ENCODE assay signal across 8 mouse cellular contexts in the genomic region with DNA sequence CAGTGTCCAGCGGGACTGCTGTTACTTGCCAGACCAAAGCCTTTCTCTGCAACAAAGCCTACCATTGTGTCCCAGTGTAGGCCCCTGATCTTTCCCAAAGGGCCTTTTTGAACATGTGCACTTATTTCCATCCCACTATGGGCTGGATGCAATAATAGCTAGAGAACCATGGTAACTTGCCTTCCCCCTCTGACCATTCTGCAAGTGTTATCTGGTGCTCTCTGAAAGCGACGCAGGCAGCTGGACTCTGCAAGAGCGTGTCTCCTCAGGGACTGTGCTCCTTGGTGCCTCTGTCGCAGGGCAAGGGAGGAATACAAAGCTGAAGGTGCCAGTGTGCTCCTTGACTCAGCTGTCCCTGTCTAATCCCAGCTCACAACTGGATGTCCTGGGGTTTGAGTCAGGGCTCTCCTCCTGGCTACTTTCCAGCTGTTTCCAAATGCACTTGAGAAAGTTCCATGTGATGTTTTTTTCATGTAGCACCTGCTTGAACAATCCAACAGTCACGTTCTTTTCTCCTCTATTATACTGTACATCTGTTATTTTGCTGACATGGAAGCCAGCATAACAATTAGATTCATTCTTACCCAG.
A peak's percentile ranks its signal among the peaks of the same experiment; 100 is the strongest.
DNase-seq lines count a peak whose midpoint lies in the region; ATAC-seq lines count a peak whose summit lies in the region.

No protein-coding gene starts in this region.

- 66% methylated on average over 6 of the region's 6 CpGs for WGBS in kidney, embryonic 16.5 days
- WGBS in forebrain, embryonic 10.5 days, result 75% methylated on average over 6 of the region's 6 CpGs
- 65% methylated on average over 6 of the region's 6 CpGs for WGBS in intestine, embryonic 15.5 days
- 32% methylated on average over 6 of the region's 6 CpGs for WGBS in neural tube, embryonic 14.5 days
- 68% methylated on average over 6 of the region's 6 CpGs for WGBS in liver, embryonic 12.5 days (ENCODE audit: insufficient replicate concordance)

- peak overlapping the region; percentile 79 for H3K27ac ChIP-seq in kidney, embryonic 16.5 days (ENCODE audit: low read length)
- peak overlapping the region; percentile 77 for H3K27ac ChIP-seq in forebrain, embryonic 10.5 days
- peak overlapping the region; percentile 56 for H3K27ac ChIP-seq in intestine, embryonic 15.5 days
- no peak overlapping the region for H3K27ac ChIP-seq in neural tube, embryonic 14.5 days (ENCODE audit: low read depth, low read length)
- H3K27ac ChIP-seq in liver, embryonic 12.5 days, result no peak overlapping the region

- H3K4me2 ChIP-seq in kidney, embryonic 16.5 days (replicated peaks; ENCODE audit: low read depth, low read length), result no peak overlapping the region
- no peak overlapping the region for H3K4me2 ChIP-seq in intestine, embryonic 15.5 days (replicated peaks)
- no peak overlapping the region for H3K4me2 ChIP-seq in neural tube, embryonic 14.5 days (ENCODE audit: low read depth, low read length)
- no peak overlapping the region for H3K4me2 ChIP-seq in liver, embryonic 12.5 days

- no peak for DNase-seq in kidney, postnatal 25 days
- DNase-seq in forebrain, embryonic 10.5 days (ENCODE audit: extremely low spot score, low spot score), result no peak
- DNase-seq in thymus, postnatal 4 days, result no peak
- no peak for DNase-seq in lung, postnatal 4 days

- H3K9me3 ChIP-seq in kidney, embryonic 16.5 days (ENCODE audit: low read length), result no peaks in the 10 kb centered on the region
- H3K9me3 ChIP-seq in forebrain, embryonic 10.5 days, result no peaks in the 10 kb centered on the region
- H3K9me3 ChIP-seq in intestine, embryonic 15.5 days, result no peaks in the 10 kb centered on the region
- no peaks in the 10 kb centered on the region for H3K9me3 ChIP-seq in neural tube, embryonic 14.5 days (ENCODE audit: control insufficient read depth, low read length)
- H3K9me3 ChIP-seq in liver, embryonic 12.5 days (replicated peaks), result no peaks in the 10 kb centered on the region

- no peak overlapping the region for H3K4me3 ChIP-seq in kidney, embryonic 16.5 days (ENCODE audit: low read length)
- H3K4me3 ChIP-seq in forebrain, embryonic 10.5 days, result no peak overlapping the region
- no peak overlapping the region for H3K4me3 ChIP-seq in intestine, embryonic 15.5 days (replicated peaks)
- H3K4me3 ChIP-seq in neural tube, embryonic 14.5 days (ENCODE audit: low read depth, low read length), result no peak overlapping the region
- H3K4me3 ChIP-seq in liver, embryonic 12.5 days, result no peak overlapping the region

- ATAC-seq in kidney, embryonic 16.5 days (ENCODE audit: low FRiP score, low TSS enrichment), result no peak
- no peak for ATAC-seq in intestine, embryonic 15.5 days
- peak; percentile 34; the same call in 1 of the 2 replicates for ATAC-seq in neural tube, embryonic 14.5 days (ENCODE audit: low read depth)
- no peak for ATAC-seq in liver, embryonic 12.5 days

- H3K4me1 ChIP-seq in kidney, embryonic 16.5 days (ENCODE audit: insufficient read depth, low read length), result peaks cover 12% of the 10 kb centered on the region; the same call in 1 of the 2 replicates
- H3K4me1 ChIP-seq in forebrain, embryonic 10.5 days, result peaks cover 15% of the 10 kb centered on the region
- peaks cover 7% of the 10 kb centered on the region for H3K4me1 ChIP-seq in intestine, embryonic 15.5 days (replicated peaks)
- H3K4me1 ChIP-seq in neural tube, embryonic 14.5 days (ENCODE audit: control insufficient read depth, insufficient read depth, low read length), result peaks cover 6% of the 10 kb centered on the region; the same call in 1 of the 2 replicates
- H3K4me1 ChIP-seq in liver, embryonic 12.5 days, result no peaks in the 10 kb centered on the region

- no peak overlapping the region for H3K9ac ChIP-seq in kidney, embryonic 16.5 days (replicated peaks; ENCODE audit: low read length)
- H3K9ac ChIP-seq in intestine, embryonic 15.5 days, result no peak overlapping the region
- H3K9ac ChIP-seq in neural tube, embryonic 14.5 days (replicated peaks; ENCODE audit: low read depth, low read length), result no peak overlapping the region
- no peak overlapping the region for H3K9ac ChIP-seq in liver, embryonic 12.5 days

- no peaks in the 10 kb centered on the region for H3K36me3 ChIP-seq in kidney, embryonic 16.5 days (ENCODE audit: insufficient read depth, low read length)
- no peaks in the 10 kb centered on the region for H3K36me3 ChIP-seq in forebrain, embryonic 10.5 days (replicated peaks)
- H3K36me3 ChIP-seq in intestine, embryonic 15.5 days, result no peaks in the 10 kb centered on the region
- H3K36me3 ChIP-seq in neural tube, embryonic 14.5 days (ENCODE audit: control insufficient read depth, insufficient read depth, low read length), result no peaks in the 10 kb centered on the region
- H3K36me3 ChIP-seq in liver, embryonic 12.5 days, result no peaks in the 10 kb centered on the region

- H3K27me3 ChIP-seq in kidney, embryonic 16.5 days (ENCODE audit: insufficient read depth, low read length), result no peaks in the 10 kb centered on the region
- H3K27me3 ChIP-seq in forebrain, embryonic 10.5 days (ENCODE audit: poor library complexity, severe bottlenecking), result no peaks in the 10 kb centered on the region
- no peaks in the 10 kb centered on the region for H3K27me3 ChIP-seq in intestine, embryonic 15.5 days (replicated peaks)
- H3K27me3 ChIP-seq in neural tube, embryonic 14.5 days (ENCODE audit: control insufficient read depth, insufficient read depth, low read length), result no peaks in the 10 kb centered on the region
- H3K27me3 ChIP-seq in liver, embryonic 12.5 days (replicated peaks), result no peaks in the 10 kb centered on the region

Comparison
In these comparisons a context has a peak if more than half of its experiments do, and no peak if none do; other contexts are left out.
1. H3K27ac ChIP-seq: peak in kidney, embryonic 16.5 days (single experiment), forebrain, embryonic 10.5 days (single experiment) and intestine, embryonic 15.5 days (single experiment); none in neural tube, embryonic 14.5 days (single experiment) and liver, embryonic 12.5 days (single experiment).